Mouse (Mus musculus) small intestine, adult 2 months (tissue): ENCODE measurements around the gene Gm45837. TPM values are rescaled to one million over a fixed set of nuclear protein-coding genes. Genes with fewer than 3 reads are reported as not detected.
"Not testable (repeated sequence)": the region's sequence is repeated elsewhere in the genome, so short reads cannot be mapped to it uniquely, and the experiment has no call there.

ENCODE experiments used
- H3K27ac ChIP-seq: fragments of 200-500 bp; 2 replicates; pipeline ENCODE4 v1.5.1; 2012; ENCODE audit warnings: low read depth, low read length, control low read depth, inconsistent platforms; ENCODE audit not compliant: insufficient read depth
- H3K27me3 ChIP-seq: fragments of 200-500 bp; 2 replicates; pipeline ENCODE4 v1.6.1; 2012; ENCODE audit warnings: mild to moderate bottlenecking, moderate library complexity, low read length, inconsistent platforms; ENCODE audit not compliant: control insufficient read depth, insufficient read depth
- H3K36me3 ChIP-seq: fragments of 200-500 bp; 2 replicates; pipeline ENCODE4 v1.6.1; 2012; ENCODE audit warnings: mild to moderate bottlenecking, low read length, control low read depth, inconsistent platforms; ENCODE audit not compliant: control insufficient read depth, insufficient read depth
- H3K4me1 ChIP-seq: fragments of 200-500 bp; 2 replicates; pipeline ENCODE4 v1.6.1; 2012; ENCODE audit warnings: low read length, inconsistent platforms, mixed read lengths; ENCODE audit not compliant: control insufficient read depth, insufficient read depth, insufficient read length
- H3K4me3 ChIP-seq: fragments of 200-500 bp; 2 replicates; pipeline ENCODE4 v1.5.1; 2012; ENCODE audit warnings: low read depth, mild to moderate bottlenecking, control low read depth, inconsistent platforms, low read length, moderate library complexity
- CTCF ChIP-seq: fragments of 200-500 bp; IDR thresholded peaks from 2 replicates; pipeline ENCODE4 v1.5.1; 2012; ENCODE audit warnings: low read depth, mild to moderate bottlenecking, control low read depth, inconsistent platforms, low read length, moderate library complexity, mixed read lengths; ENCODE audit not compliant: insufficient replicate concordance, insufficient read length; ENCODE audit errors: extremely low read depth
- POLR2A ChIP-seq: fragments of 200-500 bp; IDR thresholded peaks from 2 replicates; pipeline ENCODE4 v1.6.1; 2012; ENCODE audit warnings: low read depth, mild to moderate bottlenecking, control low read depth, inconsistent platforms, low read length, moderate library complexity
- WGBS: fragments of 180-500 bp; shearing (Covaris S2); methylation state at CpG from one replicate; pipeline ENCODE4 v1.1.7; 2018; 5-methylcytosine and 5-hydroxymethylcytosine counted together
- polyA plus RNA-seq: library from polyadenylated mRNA; depleted of rRNA; stranded (reverse); fragments of >200 nt; gene quantifications from 2 replicates; pipeline ENCODE4 v1.2.3, GENCODE M21; 2012

Gene Gm45837
- polyA plus RNA-seq, 1 experiment = 0.51 TPM

DNA sequence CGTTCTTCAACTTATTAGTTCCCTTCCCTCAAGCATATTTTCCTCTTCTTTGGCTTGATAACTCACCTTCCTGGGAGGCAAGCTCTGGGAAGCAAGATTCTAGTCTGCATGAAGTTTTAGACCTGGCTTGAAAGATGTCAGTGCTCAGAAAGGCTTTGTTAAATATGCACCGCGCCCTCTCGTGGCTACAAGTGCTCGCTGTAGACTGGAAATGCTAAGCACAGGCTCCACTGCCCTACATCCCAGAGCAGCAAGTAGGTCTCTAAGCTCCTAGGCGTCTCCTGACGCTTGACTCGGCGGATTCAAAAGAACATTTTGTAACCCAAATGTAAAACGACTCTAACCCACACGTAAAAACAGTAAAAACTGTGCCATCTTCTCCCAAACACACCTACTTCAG, 130.4 kb downstream of the Gm45837 start:
- TF ChIP-seq CTCF = peak; percentile 65; the same call in 1 of the 2 replicates
- TF ChIP-seq POLR2A = no peak
- H3K4me1 ChIP-seq = peaks cover 2% of the 10 kb centered on the region; the same call in 1 of the 2 replicates
- no peak overlapping the region for H3K4me3 ChIP-seq
- H3K27ac ChIP-seq = no peak overlapping the region
- 5% methylated on average over 11 of the region's 11 CpGs for WGBS
- no peaks in the 10 kb centered on the region for H3K27me3 ChIP-seq
- no peaks in the 10 kb centered on the region for H3K36me3 ChIP-seq

DNA sequence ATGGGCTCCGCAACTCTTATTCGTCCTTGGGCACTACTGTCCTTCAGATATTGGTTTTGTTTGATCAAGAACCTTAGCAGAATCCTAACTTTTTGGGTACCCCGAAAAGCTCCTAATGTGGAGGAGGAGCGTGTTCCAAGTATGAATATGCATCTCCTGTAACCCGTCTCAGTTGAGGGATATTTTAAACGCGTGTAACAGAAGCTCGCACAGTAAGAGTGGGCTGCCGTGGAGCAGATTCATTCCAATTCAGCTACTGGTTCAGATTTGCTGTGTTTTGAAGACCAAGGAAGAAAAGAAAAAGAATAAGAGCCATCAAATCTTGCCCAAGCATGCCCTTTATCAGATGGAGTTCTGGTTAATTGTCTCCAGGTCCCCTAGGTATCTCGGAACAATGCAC, 131.0 kb downstream of the Gm45837 start:
- Histone ChIP-seq H3K27me3 (no peaks in the 10 kb centered on the region), H3K4me1 (peaks cover 2% of the 10 kb centered on the region; the same call in 1 of the 2 replicates), H3K27ac (no peak overlapping the region), H3K36me3 (no peaks in the 10 kb centered on the region), H3K4me3 (no peak overlapping the region)
- 90% methylated on average over 10 of the region's 10 CpGs for WGBS
- no peak for TF ChIP-seq POLR2A
- TF ChIP-seq CTCF = no peak

DNA sequence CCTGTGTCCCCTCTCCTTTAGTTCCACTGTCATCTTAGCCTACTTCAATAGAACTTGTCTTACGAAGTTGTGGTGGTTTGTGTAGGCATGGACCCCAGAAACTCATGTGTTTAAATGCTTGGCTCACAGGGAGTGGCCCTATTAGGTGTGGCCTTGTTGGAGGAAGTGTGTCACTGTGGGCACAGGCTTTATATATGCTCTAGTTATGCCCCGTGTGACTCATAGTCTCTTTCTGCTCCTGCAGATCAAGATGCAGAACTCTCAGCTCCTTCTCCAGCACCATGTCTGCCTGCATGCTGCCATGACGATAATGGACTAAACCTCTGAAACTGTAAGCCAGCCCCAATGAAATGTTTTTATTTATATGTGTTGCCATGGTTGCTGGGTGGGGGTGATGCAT, 137.0 kb downstream of the Gm45837 start:
- Histone ChIP-seq H3K27me3 (no peaks in the 10 kb centered on the region), H3K36me3 (no peaks in the 10 kb centered on the region), H3K4me1 (no peaks in the 10 kb centered on the region), H3K4me3 (no peak overlapping the region), H3K27ac (no peak overlapping the region)
- TF ChIP-seq CTCF (no peak), POLR2A (no peak)
- WGBS = 56% methylated on average over 3 of the region's 3 CpGs

DNA sequence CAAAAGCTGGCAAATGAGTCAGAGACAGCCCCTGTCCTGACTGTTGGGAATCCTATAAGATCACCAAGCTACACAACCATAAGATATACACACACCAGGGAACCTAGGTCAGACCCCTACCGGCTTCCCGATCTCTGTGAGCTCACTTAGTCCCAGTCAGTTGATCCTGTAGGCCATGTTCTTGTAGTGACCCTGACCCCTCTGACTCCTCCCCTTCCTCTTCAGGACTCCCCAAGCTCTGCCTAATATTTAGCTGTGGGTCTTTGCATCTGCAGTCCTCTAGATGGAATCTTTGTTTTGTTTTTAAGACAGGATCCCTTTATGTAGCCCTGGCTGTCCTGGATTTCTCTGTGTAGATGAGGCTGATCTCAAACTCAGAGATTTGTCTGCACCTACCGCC, 138.6 kb downstream of the Gm45837 start:
- TF ChIP-seq POLR2A (no peak), CTCF (no peak)
- no peak overlapping the region for H3K4me3 ChIP-seq
- H3K27me3 ChIP-seq = no peaks in the 10 kb centered on the region
- H3K36me3 ChIP-seq = no peaks in the 10 kb centered on the region
- 81% methylated on average over 3 of the region's 3 CpGs for WGBS
- H3K27ac ChIP-seq = peak overlapping the region; percentile 37; the same call in 1 of the 2 replicates
- H3K4me1 ChIP-seq = no peaks in the 10 kb centered on the region

DNA sequence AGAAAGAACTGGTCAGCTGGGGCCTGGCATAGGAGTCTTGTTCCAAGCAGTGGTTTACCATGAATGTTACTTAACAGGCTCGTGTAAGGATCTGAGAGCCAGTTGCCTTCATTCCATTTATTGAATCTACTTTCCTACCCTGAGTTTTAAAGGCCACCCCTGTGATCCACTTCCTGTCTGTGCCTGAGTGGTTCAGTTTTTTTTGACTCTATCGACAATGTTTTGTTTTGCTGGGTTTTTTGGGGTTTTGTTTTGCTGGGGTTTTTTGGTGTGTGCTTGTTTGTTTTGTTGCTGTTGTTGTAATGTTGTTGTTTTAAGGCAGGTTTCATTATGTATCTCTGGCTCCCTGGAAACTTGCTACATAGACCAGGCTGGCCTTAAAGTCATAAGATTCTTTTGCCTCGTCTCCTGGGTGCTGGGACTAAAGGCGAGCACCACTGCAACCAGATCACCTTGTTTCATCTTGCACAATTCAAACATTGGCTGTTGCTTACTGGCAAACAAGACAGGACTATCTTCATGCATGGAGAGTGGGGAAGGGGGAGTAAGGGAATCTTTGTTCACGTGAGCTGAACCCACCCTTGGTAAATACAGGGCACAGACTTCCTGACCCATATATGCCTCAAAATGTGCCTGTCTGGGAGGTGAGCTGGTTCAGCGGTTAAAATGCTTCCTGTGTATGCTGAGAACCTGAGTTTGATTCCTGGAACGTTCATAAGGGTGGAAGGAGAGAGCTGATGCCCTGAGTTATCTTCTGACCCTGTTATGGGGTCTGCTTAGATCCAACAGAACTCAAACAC, 140.2 kb downstream of the Gm45837 start:
- Histone ChIP-seq H3K36me3 (no peaks in the 10 kb centered on the region), H3K27me3 (no peaks in the 10 kb centered on the region), H3K27ac (peak overlapping the region; percentile 54), H3K4me3 (no peak overlapping the region), H3K4me1 (no peaks in the 10 kb centered on the region)
- WGBS = 50% methylated on average over 7 of the region's 7 CpGs
- TF ChIP-seq CTCF (no peak), POLR2A (no peak)

DNA sequence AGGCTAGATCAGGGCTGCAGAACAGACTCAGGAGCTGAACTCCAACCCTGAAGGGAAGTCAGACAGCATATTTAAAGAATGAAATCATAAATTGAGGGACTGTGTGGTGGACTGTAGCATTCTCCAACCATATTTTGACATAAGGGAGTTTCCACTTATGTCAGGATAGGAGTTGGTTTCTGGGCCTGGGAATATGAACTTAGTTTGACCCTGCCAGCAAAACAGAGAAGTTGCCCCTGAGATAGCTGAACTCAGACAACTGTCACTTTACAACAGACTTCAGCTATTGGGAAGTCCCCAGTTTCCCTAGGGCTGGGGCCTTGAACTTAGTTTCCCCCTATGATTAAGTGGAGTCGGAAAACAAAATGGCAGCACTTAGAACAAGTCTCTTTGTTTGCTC, 140.8 kb downstream of the Gm45837 start:
- Histone ChIP-seq H3K27ac (peak overlapping the region; percentile 54), H3K27me3 (no peaks in the 10 kb centered on the region), H3K4me3 (no peak overlapping the region), H3K36me3 (no peaks in the 10 kb centered on the region), H3K4me1 (no peaks in the 10 kb centered on the region)
- no peak for TF ChIP-seq CTCF
- no peak for TF ChIP-seq POLR2A
- WGBS = 92% methylated on average over 1 of the region's 1 CpGs

DNA sequence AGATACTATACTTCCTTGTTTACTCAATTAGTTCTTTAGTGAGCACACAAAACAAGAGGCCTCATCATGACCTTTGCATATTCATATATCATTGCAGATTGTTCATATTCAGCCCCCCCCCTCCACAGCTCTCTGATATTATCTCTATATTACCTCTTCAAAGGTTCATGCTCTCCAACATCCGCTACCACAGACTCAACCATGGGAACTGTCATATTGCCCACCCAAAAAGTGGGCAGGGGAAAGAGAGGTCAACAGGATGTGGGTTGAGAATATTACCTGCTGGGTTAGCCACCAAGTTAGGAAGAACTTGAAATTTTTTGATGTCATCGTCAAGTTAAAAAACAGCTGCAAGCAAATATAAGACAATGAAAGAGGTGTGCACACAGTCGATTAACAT, 144.8 kb downstream of the Gm45837 start:
- H3K27me3 ChIP-seq, H3K4me3 ChIP-seq, H3K4me1 ChIP-seq, H3K27ac ChIP-seq, H3K36me3 ChIP-seq: not testable (repeated sequence)
- 91% methylated on average over 3 of the region's 3 CpGs for WGBS
